Mouse (Mus musculus): Measurements from ENCODE around the gene Crygn.
A peak's percentile ranks its signal among the peaks of the same experiment; 100 is the strongest.
"Not testable (repeated sequence)": the region's sequence is repeated elsewhere in the genome, so short reads cannot be mapped to it uniquely, and the experiment has no call there.

The Crygn gene

DNA sequence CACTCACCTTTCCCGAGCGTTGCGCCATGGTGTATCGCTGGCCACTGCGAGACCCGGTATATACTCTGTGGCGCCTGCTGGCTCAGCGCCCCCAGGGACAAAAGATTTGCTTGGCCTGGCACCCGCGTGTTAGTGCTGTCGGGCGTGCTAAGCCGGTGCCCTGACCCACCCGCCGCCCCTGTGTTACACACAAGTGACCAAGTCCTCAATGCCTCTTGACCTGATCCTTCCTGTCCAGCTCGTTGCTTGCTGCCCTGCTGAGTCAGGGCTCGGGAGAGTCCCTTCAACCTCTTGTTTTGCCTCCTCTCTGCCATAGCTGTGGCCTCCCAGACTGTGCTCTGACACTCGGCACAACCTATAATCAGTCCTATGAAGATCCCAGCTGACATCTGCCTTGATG lies at the start of gene Crygn:
Gene Crygn (minus strand): TSS at position 193 of the 400 bp plus-strand sequence.
- peak; percentile 33 for DNase-seq (ENCODE audit: low spot score)

DNA sequence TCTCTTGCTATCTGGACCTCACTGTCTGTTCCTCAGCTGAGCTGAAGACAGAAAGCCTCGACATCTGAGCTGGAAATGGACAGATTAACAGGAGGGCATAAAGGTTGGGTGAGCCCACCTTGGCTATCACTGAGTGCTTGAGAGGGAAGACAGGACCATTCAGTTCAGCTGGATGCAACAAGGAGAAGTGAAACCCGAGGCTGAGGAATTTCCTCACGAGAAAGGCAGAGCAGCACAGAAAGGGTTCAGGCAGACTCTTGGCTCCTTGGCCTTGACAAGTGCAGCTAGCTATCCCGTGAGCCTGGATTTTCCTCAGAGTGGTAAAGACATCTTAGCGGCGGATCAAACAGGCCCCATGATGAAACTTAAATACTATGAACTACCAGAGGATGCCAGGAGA lies 47.4 kb upstream of the Crygn start:
- DNase-seq (ENCODE audit: low spot score): no peak

DNA sequence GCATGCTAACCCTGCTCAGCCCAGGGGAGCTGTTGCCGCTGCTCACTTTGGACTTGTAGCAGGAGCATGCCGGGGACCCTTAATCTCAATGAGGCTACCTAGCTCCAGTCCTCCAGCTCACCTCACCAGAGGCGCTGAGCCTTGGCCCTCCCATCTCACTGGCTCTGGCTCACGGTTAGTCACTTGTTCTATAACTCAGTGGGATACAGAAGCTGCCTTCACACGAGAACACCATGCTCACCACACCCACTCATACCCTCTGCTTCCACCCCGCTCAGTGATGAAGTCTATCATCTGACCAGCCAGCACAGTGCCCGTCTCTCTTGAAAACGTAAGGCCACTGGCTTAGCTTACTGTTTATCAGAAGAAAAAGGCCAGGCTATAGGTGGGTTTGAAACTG lies 46.9 kb upstream of the Crygn start:
- DNase-seq (ENCODE audit: low spot score): no peak

DNA sequence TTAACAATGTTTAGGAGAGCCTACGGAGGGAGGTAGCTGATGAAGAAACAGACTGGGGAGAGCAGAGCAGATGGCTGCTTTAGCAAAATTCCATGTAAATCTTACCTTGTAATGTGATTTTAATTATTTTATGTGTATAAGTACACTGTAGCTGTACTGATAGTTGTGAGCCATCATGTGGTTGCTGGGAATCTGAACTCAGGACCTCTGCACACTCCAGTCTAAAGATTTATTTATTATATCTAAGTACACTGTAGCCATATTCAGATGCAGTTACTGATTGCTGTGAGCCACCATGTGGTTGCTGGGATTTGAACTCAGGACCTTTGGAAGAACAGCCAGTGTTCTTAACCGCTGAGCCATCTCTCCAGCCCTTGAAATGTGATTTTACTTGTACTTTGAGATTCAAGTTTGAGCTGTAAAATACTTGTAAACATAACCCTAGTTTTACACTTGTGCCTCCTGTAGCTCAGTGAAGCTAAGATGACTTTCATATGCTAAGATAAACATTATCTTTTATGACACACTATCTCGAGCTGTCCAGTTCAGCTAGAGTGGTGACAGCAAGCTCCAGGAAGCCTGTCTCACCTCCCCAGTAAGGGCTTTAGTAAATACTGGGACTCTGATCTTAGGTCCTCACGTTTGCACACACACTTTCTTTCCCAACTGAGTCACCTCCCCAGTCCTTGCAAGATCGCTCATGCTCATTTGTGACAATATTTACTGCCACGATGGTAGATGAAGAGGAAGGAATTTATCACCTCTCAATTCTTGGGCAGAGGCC lies 44.2 kb upstream of the Crygn start:
- DNase-seq (ENCODE audit: low spot score): no peak

DNA sequence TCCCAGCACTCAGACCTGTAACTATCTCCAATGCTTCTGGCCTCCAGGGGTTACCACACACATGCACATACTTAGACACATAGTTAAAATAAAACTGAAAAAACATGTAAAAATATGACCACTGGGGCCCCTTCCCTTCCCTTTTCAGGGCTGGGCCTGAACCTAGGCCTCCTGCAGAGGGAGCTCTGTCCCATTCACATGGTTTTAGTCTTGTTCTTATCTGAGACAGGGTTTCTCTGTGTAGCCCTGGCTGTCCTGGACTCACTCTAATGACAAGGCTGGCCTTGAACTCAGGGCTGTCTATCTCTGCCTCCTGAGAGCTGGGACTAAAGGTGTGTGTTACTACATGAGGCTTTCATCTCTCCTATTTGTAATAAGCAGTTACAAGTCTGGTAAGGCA lies 42.6 kb upstream of the Crygn start:
- no peak for DNase-seq (ENCODE audit: low spot score)

DNA sequence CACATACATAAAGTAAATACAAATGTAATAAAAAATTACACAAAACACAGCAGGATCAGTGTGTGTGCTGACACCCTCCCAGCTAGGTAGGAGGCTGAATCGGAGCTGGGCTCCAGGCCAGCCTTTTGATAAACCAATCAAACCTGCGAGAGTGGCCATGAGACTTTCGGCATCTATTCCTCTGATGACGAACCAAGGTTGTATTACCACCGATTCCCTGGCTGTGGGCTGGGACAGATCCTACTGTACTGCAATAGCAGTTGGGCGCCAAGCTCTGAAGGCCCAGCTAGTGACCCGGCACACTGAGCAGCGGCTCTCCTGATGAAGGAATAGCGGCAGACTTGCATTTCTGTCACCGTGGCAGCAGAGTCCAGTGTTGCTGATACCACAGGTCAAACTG lies 40.8 kb upstream of the Crygn start:
- DNase-seq (ENCODE audit: low spot score): no peak

DNA sequence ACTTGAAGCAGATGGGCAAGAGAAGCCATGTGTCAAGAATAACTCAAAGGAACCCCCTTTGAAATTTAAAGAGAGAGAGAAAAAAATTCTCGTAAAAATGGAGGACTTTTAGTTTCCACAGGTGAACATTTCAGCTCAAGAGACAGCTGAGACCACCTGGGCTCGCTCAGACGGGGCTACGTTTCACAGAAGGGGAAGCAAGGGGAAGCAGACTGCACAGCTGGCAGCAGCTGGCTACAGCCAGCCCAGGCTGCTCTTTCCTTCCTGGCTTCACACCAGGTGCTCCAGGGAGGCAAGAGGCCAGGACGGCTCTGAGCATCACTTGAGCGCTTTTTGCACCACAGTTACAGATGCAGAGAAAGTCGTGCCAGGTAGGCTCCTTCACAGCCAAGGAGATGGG lies 40.0 kb upstream of the Crygn start:
- no peak for DNase-seq (ENCODE audit: low spot score)

DNA sequence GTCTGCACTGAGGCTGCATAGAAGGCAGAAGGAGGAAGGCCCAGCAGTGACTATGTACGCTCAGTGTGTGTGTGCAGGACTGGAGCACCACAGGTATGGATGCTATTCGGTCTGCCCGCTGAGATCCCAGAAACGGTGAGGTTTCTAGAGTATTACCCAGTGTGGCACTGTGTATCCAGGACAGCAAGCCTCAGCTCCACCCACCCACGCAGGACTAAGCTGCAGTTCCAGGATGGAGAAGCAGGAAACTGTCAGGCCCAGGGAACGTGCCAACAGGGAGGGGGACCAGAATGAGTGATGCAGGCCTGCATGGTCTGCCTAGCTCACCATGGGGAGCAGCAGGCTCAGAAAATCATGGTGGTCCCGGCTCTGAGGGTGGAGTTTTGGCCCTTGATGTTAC lies 35.2 kb upstream of the Crygn start:
- no peak for DNase-seq (ENCODE audit: low spot score)

DNA sequence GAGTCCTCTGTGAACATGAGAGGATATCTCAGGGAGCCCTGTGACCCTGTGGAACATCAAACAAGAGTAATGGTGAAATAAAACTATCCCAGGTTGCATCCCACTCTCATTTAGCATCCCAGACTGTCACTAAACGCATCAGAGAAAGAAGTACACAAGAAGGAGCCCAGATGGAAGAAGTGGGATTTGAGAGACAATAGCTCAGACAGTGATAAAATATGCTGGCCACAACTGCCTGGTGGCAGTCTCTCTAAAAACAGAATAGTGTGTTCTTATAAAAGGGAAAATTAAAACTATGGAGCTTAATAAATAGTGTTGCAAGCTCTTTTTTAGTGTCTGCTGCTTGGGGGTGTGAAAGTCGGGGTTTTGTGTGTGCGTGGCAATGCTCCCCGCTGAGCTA lies 25.1 kb upstream of the Crygn start:
- DNase-seq (ENCODE audit: low spot score): no peak

DNA sequence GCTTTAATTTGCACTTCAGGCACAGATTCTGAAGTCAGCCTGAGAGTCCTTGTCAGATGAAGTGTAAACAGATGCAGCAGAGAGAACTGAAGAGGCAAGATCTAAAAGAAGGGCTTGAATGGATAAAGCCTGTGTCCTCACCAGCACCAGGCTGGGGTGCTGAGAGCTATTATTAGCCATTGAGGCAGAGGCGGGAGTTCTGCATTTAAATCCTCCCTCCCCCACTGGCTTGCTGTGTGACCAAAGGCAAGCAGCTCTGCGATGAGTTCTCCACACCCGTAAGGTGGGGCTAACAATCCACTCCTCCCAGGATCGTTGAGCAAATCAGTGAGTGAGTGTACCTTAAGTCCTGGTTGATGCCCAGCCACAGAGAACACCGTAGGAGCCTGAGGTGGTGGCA lies 23.2 kb upstream of the Crygn start:
- no peak for DNase-seq (ENCODE audit: low spot score)

DNA sequence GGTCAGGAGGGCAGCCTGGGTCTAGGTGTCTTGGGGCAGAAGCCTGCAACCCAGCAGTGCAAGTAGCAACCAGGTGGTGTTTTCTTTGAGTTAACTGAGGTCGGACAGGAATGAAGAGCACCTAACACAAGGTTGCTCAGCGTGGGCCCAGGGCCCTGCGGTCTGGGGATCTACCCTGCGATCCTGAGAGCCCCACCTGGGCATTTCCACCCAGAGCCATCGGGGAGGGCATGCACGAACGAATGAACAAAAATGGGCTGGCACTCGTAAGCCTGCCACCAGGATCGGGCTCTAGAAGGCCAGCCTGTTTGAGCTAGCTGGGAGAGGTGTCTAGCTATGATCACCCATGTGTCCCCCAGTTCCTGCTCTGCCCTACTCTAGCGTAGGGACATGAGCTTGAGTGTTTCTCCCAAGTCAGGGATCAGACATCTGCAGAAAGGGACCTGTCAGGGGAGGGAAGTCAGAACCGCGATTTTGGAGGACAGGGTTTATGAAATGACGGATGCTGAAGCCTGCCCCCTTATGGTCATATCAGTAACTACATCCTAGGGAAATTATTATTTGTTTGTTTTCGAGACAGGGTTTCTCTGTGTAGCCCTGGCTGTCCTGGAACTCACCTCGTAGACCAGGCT lies 22.2 kb upstream of the Crygn start:
- peak; percentile 81 for DNase-seq (ENCODE audit: low spot score)

DNA sequence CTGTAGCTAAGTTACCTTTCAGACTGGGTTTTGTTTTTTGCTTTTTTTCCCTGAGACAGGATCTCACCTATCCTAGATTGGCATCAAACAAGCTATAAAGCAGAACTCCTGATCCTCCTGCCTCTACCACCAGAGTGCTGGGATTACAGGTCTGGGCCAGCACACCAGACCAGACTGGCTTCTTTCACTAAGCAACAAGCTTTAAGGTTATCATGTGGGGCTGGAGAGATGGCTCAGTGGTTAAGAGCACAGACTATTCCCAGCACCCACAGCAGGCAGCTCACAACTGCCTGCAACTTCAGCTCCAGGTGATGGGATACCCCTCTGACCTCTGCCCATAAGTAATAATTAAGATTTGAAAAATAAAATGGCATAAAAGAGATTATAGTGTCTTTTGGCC lies 21.5 kb upstream of the Crygn start:
- DNase-seq (ENCODE audit: low spot score): no peak

DNA sequence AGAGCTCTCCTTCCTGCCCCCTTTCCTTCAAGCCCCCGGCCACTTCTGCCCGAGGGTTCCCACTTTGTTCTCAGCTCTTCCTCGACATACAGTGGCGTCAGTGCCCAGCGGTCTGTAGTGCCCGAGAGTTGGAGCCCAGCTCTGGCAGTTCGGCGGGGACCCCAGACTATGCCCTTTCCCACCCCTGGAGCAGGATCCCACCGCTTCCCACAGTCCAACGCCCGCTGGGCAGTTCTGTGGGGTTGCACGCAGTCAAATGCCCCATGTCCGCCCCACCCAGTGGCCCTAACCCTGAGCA lies 21.0 kb upstream of the Crygn start:
- DNase-seq (ENCODE audit: low spot score): no peak

DNA sequence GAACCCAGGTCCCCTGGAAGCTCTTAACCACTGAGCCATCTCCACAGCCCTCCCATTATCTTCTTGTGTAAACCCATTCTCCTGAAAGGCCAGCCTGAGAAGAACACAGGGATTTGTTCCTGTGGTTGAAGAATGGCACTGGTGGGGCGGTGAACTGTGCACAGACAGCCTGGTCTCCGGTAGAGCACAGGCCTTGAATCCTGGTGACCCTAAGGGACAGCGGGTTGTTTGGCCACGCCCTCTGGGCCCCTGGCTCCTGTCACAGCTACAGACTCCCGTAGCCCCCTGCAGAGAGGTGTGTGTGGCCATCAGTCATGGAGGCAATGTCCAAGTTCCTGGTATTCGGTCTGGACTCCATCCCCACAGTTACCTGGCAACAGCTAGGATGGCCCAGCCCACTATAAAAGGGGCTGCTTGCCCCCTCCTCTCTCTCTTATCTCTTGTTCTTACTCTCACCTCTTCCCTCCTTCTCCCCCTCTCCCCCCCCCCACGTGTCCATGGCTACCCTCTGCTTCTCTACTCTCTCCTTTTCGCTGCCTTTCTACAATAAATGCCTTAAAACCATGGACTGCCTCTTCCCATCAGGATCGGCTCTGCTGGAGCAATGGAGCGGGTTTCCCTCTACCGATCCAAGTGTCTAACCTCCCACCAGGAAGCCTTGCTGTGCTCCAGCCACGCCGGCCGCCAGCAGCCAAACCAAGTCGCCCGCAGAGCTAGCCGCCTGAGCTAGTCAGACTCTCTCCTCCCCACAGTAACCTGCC lies 20.5 kb upstream of the Crygn start:
- peak; percentile 45 for DNase-seq (ENCODE audit: low spot score)

DNA sequence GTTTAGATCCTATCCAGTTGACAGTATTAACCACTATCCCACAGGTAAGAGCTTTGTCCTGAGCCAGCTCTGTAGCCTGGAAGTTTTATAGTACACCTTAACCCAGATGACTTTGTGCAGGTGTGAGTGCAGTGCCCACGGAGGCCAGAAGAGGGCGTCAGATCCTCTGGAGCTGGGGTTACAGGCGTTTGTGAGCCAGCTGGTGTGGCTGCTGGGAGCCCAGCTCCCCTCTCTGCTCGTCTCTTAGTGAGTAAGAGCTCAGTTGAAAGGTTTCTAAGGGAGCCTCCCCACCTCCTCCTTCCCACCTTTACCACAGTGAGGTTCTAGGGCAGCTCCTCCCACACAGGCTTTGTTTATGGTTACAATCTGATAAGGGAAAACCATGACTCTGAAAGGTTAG lies 18.9 kb upstream of the Crygn start:
- no peak for DNase-seq (ENCODE audit: low spot score)

DNA sequence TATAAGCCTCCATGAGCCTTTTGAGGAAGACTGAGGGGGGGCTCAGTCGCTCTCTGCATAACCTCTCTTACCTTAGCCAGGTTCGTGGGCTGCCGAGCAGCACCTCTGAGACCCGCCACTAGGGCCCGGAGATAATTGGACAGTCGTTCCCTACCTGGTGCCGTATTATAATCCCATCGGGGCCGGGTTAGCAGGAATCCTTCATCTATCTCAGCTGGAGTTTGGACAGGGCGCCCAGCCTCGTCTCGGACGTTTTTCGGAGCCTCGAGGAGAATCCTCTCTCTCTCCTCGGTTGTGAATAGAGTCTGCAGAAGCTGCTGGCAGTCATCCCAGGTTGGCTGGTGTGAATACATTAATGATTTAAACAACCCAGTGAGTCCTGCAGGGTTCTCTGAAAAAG lies 16.7 kb upstream of the Crygn start:
- DNase-seq (ENCODE audit: low spot score): not testable (repeated sequence)

DNA sequence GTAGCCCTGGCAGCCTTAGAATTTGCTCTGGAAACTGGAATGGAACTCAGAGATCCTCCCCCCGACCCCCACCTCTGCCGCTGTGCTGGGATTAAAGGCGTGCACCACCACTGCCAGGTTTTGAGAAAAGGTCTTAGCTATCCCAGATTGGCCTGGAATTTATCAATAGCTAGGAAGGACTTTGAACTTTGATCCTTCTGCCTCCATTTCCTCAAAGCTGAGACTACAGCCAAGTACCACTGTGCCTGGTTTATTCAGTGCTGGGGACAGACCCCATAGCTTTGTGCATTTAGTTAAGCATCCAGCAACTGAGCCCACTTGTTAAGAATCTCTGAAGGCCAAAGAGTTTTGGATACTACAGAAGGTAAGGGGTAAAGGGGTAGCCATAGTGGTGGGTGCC lies 877 bp downstream of the Crygn start:
- no peak for DNase-seq (ENCODE audit: low spot score)

DNA sequence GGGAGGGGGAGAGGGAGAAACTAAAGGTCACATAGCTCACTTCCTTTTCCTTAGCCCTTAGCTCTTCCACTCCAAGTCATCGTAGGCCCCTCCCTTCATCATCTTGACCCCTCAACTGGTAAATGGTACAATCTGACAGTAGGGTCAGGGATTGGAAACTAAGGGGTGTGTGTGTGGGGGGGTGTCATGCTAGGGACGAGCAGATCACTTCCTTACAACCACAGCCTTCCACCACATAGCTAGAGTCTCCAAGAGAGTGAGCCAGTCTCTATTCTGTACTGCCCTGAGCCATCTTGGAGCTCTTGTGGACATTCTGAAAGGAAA lies 5.7 kb downstream of the Crygn start:
- DNase-seq (ENCODE audit: low spot score): no peak

DNA sequence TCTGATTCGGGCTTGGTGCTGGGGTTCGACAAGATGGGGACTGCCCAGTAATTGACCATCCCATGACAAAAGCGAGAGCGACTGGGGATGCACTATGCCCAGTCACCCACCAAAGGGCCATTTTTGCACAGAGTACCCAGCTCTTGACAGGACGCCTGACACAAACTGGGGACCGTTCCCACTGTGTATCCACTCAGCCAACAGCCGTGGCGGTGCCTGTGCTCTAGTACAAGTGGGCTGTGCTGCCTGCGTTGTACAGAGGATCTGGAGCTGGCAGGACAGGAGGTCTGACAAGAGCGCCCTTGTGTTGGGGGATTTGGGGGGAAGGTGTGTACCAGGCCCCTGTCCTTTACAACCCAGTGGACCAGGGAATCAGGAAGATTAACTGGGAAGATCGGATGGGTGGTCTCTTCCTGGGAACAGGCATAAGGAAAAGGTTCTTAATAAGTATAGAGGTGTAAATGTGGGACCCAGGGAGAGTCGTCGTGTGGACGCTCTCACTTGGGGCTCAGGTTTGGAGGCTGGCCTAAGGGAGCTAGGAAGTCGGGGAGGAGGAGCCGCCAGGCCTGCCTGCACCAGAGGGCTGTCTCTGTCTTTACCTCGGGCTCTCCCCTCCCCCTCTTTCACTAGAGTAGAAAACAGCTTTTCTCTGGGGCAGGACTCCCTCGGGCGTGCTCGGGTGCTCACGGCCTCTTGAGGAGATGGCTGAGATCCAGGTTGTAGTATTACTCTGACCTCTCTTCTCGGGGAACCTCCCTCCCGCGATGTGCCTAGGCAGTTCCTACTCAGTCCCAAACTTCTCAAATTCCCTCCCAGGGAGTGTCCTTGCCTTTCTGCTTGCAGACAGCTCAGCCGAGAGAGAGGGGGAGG lies 6.3 kb downstream of the Crygn start:
- DNase-seq (ENCODE audit: low spot score): peak; percentile 56

DNA sequence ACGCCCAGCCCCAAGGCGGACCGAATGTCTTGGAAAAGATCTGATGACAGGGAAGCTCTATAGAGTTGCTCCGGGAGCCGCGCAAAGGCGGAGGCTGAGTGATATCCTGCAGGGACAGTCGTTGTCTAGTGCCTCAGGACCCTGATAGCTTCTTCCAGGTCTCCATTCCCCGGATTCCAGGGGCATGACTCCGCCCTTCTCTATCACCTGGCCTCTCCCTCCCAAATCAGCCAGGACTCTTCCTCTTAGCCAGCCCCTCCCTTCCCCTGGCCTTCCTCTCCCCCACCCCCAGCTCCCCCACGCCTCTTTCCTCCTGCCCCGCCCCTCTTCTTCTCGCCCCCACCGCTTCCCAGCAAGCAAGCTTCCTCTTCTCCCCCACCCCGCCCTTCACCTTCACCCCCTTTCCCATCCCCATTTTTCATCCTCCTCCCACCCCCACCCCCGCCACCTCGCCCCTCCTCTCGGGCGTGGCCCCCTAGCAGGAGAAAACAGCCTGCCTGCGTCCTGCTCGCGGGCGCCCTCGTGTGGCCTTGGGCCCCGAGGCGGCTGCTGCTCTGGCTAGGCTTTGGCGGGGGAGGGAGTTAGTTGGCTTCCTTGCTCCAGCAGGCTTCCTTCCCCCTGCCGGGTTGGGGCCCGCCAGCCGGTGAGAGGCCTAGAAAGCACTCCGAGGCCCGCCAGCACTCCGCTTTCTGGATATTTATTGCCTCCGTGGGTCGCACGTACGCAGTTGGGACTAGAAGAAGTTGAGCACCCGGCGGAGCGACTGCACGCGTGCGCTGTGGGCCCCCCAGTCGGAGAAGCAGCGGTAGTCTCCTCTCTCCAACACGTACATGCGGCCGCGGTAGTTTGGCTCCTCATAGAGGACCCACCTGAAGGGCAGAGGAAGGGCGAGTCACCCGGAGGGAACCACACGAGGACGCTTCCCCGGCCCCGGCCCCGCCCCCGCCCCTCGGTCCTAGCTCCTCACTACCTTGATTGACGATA lies 7.2 kb downstream of the Crygn start:
- DNase-seq (ENCODE audit: low spot score): peak; percentile 94

DNA sequence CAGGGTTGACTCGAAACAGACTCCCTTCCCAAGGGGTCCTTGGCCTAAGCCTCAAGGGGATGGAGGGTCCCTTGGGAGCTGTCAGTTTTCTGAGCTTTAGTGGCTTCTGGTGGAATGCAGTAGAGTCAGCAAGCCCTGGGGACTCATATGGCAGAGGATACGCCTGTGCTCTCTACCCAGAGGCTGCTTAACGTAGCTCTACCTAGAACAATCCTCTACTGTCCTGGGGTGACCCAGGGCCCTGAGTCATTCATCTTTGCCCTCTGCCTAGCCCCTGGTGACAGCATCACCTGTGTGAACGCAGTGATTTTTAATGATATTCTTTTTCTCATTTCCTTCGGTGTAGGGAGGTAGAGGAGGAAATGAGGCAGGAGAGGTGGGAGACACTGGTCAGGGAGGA lies 8.1 kb downstream of the Crygn start:
- DNase-seq (ENCODE audit: low spot score): no peak
